22 mouse cellular contexts compared by ENCODE assay signal in genomic region chr4:55609214-55609613, GRCm38 (mm10).
DNase-seq lines count a peak whose midpoint lies in the region; ATAC-seq and TF ChIP-seq lines count a peak whose summit lies in the region.
"Had no signal": no experiment of that assay in that cellular context is flagged by ENCODE, and none has a peak within 500 bp of the region (broad histone marks: within the 10 kb centered on the region; RNA-seq: fewer than 3 reads in every experiment).

No protein-coding gene starts in this region.

- H3K27me3 ChIP-seq in intestine, embryonic 14.5 days (replicated peaks; ENCODE audit: control insufficient read depth, insufficient read depth, low read length) = no peaks in the 10 kb centered on the region
- no peaks in the 10 kb centered on the region for H3K27me3 ChIP-seq in intestine, embryonic 15.5 days (replicated peaks)
- H3K27me3 ChIP-seq in intestine, postnatal 0 days (replicated peaks; ENCODE audit: control insufficient read depth, insufficient read depth, low read length) = 0 out of 2 replicates have a peak, but pooled peaks cover 2% of the 10 kb centered on the region
- H3K27me3 ChIP-seq in stomach, embryonic 16.5 days (ENCODE audit: control insufficient read depth, insufficient read depth, low read length) = no peaks in the 10 kb centered on the region
- H3K27me3 ChIP-seq in forebrain, embryonic 14.5 days (replicated peaks; ENCODE audit: control insufficient read depth, insufficient read depth, low read length) = no peaks in the 10 kb centered on the region
- H3K27me3 ChIP-seq: embryonic facial prominence, embryonic 12.5 days; forebrain, embryonic 12.5 days; forebrain, embryonic 15.5 days had no signal

- DNase-seq in intestine, embryonic 14.5 days (ENCODE audit: low spot score) = no peak
- DNase-seq in forebrain, embryonic 14.5 days (ENCODE audit: low spot score) = no peak
- no peak for DNase-seq in adrenal gland, postnatal 36 days
- DNase-seq: adrenal gland, adult 2 months; adrenal gland, postnatal 10 days; adrenal gland, postnatal 25 days; cerebellum, adult 11-12 months; cerebellum, adult 2 months; cerebellum, adult 9-10 months; cerebellum, postnatal 10 days; cerebellum, postnatal 25 days; forebrain, postnatal 0 days had no signal

- 78% methylated on average over 5 of the region's 5 CpGs for WGBS in intestine, embryonic 14.5 days
- WGBS in intestine, embryonic 15.5 days = 58% methylated on average over 5 of the region's 5 CpGs
- WGBS in intestine, postnatal 0 days = 36% methylated on average over 5 of the region's 5 CpGs
- 84% methylated on average over 5 of the region's 5 CpGs for WGBS in stomach, embryonic 16.5 days
- 85% methylated on average over 5 of the region's 5 CpGs for WGBS in forebrain, embryonic 14.5 days

- no peak overlapping the region for H3K4me3 ChIP-seq in intestine, embryonic 14.5 days (ENCODE audit: low read depth, low read length)
- H3K4me3 ChIP-seq in intestine, embryonic 15.5 days (replicated peaks) = no peak overlapping the region
- no peak overlapping the region for H3K4me3 ChIP-seq in intestine, postnatal 0 days (ENCODE audit: low read depth, low read length)
- H3K4me3 ChIP-seq in stomach, embryonic 16.5 days (replicated peaks; ENCODE audit: low read length) = no peak overlapping the region
- no peak overlapping the region for H3K4me3 ChIP-seq in forebrain, embryonic 14.5 days (ENCODE audit: low read depth, low read length)
- H3K4me3 ChIP-seq: embryonic facial prominence, embryonic 10.5 days; embryonic facial prominence, embryonic 12.5 days; erythroblast, embryonic 14.5 days; forebrain, embryonic 10.5 days; forebrain, embryonic 12.5 days; forebrain, embryonic 15.5 days had no signal

- TF ChIP-seq CTCF in intestine, postnatal 0 days (IDR thresholded peaks at IDR 0.05; ENCODE audit: low read depth) = no peak

- H3K36me3 ChIP-seq in intestine, embryonic 14.5 days (ENCODE audit: control insufficient read depth, insufficient read depth, low read length) = no peaks in the 10 kb centered on the region
- H3K36me3 ChIP-seq in intestine, embryonic 15.5 days = no peaks in the 10 kb centered on the region
- no peaks in the 10 kb centered on the region for H3K36me3 ChIP-seq in intestine, postnatal 0 days (ENCODE audit: control insufficient read depth, insufficient read depth)
- no peaks in the 10 kb centered on the region for H3K36me3 ChIP-seq in stomach, embryonic 16.5 days (ENCODE audit: control insufficient read depth, insufficient read depth, low read length)
- H3K36me3 ChIP-seq in forebrain, embryonic 14.5 days (ENCODE audit: control insufficient read depth, insufficient read depth, low read length) = no peaks in the 10 kb centered on the region
- H3K36me3 ChIP-seq: embryonic facial prominence, embryonic 10.5 days; embryonic facial prominence, embryonic 12.5 days; forebrain, embryonic 10.5 days; forebrain, embryonic 12.5 days; forebrain, embryonic 15.5 days had no signal

- no peak overlapping the region for H3K4me2 ChIP-seq in intestine, embryonic 14.5 days (ENCODE audit: low read length)
- no peak overlapping the region for H3K4me2 ChIP-seq in intestine, embryonic 15.5 days (replicated peaks)
- no peak overlapping the region for H3K4me2 ChIP-seq in intestine, postnatal 0 days (replicated peaks; ENCODE audit: low read depth)
- H3K4me2 ChIP-seq in stomach, embryonic 16.5 days (ENCODE audit: low read depth, low read length) = no peak overlapping the region
- no peak overlapping the region for H3K4me2 ChIP-seq in forebrain, embryonic 14.5 days (ENCODE audit: low read length)
- H3K4me2 ChIP-seq: embryonic facial prominence, embryonic 12.5 days; forebrain, embryonic 12.5 days; forebrain, embryonic 15.5 days had no signal

- no peak overlapping the region for H3K27ac ChIP-seq in intestine, embryonic 14.5 days (ENCODE audit: low read depth)
- no peak overlapping the region for H3K27ac ChIP-seq in intestine, embryonic 15.5 days
- H3K27ac ChIP-seq in intestine, postnatal 0 days (ENCODE audit: low read depth, low read length) = no peak overlapping the region
- H3K27ac ChIP-seq in stomach, embryonic 16.5 days (ENCODE audit: low read length) = no peak overlapping the region
- H3K27ac ChIP-seq in forebrain, embryonic 14.5 days (ENCODE audit: low read depth, low read length) = no peak overlapping the region
- H3K27ac ChIP-seq: embryonic facial prominence, embryonic 10.5 days; embryonic facial prominence, embryonic 12.5 days; forebrain, embryonic 10.5 days; forebrain, embryonic 12.5 days; forebrain, embryonic 15.5 days had no signal

- H3K4me1 ChIP-seq in intestine, embryonic 14.5 days (replicated peaks; ENCODE audit: control insufficient read depth, insufficient read depth, low read length) = no peaks in the 10 kb centered on the region
- H3K4me1 ChIP-seq in intestine, embryonic 15.5 days (replicated peaks) = peaks cover 4% of the 10 kb centered on the region; the same call in 1 of the 2 replicates
- H3K4me1 ChIP-seq in intestine, postnatal 0 days (replicated peaks; ENCODE audit: control insufficient read depth, insufficient read depth, low read length) = 0 out of 2 replicates have a peak, but pooled peaks cover 4% of the 10 kb centered on the region
- 0 out of 2 replicates have a peak, but pooled peaks cover 3% of the 10 kb centered on the region for H3K4me1 ChIP-seq in stomach, embryonic 16.5 days (ENCODE audit: control insufficient read depth, insufficient read depth, low read length)
- no peaks in the 10 kb centered on the region for H3K4me1 ChIP-seq in forebrain, embryonic 14.5 days (ENCODE audit: control insufficient read depth, insufficient read depth, low read length)
- H3K4me1 ChIP-seq: embryonic facial prominence, embryonic 10.5 days; embryonic facial prominence, embryonic 12.5 days; forebrain, embryonic 10.5 days; forebrain, embryonic 12.5 days had no signal

- no peaks in the 10 kb centered on the region for H3K9me3 ChIP-seq in intestine, embryonic 14.5 days (ENCODE audit: control insufficient read depth, low read length)
- no peaks in the 10 kb centered on the region for H3K9me3 ChIP-seq in intestine, embryonic 15.5 days
- H3K9me3 ChIP-seq in intestine, postnatal 0 days (ENCODE audit: control insufficient read depth) = no peaks in the 10 kb centered on the region
- H3K9me3 ChIP-seq in stomach, embryonic 16.5 days (replicated peaks; ENCODE audit: control insufficient read depth, low read length) = no peaks in the 10 kb centered on the region
- no peaks in the 10 kb centered on the region for H3K9me3 ChIP-seq in forebrain, embryonic 14.5 days (replicated peaks; ENCODE audit: control insufficient read depth, low read length)
- H3K9me3 ChIP-seq: embryonic facial prominence, embryonic 10.5 days; embryonic facial prominence, embryonic 12.5 days; forebrain, embryonic 10.5 days; forebrain, embryonic 12.5 days; forebrain, embryonic 15.5 days had no signal

- H3K9ac ChIP-seq in intestine, embryonic 14.5 days (ENCODE audit: low read length) = no peak overlapping the region
- H3K9ac ChIP-seq in intestine, embryonic 15.5 days = no peak overlapping the region
- no peak overlapping the region for H3K9ac ChIP-seq in intestine, postnatal 0 days (ENCODE audit: low read depth, low read length)
- H3K9ac ChIP-seq in stomach, embryonic 16.5 days (ENCODE audit: low read length) = no peak overlapping the region
- no peak overlapping the region for H3K9ac ChIP-seq in forebrain, embryonic 14.5 days (ENCODE audit: low read length)
- H3K9ac ChIP-seq: embryonic facial prominence, embryonic 12.5 days; forebrain, embryonic 12.5 days; forebrain, embryonic 15.5 days; forebrain, postnatal 0 days had no signal

- peak; percentile 52; the same call in 1 of the 2 replicates for ATAC-seq in intestine, embryonic 14.5 days (replicated peaks; ENCODE audit: low FRiP score, low TSS enrichment, low read depth)
- peak; percentile 52 for ATAC-seq in intestine, embryonic 15.5 days
- peak; percentile 32 for ATAC-seq in intestine, postnatal 0 days
- peak; percentile 34; the same call in 1 of the 2 replicates for ATAC-seq in stomach, embryonic 16.5 days (ENCODE audit: insufficient read depth, low FRiP score)
- ATAC-seq in forebrain, embryonic 14.5 days = no peak
- no peak for ATAC-seq in frontal cortex, adult (ENCODE audit: low TSS enrichment)
- ATAC-seq: forebrain, embryonic 15.5 days; forebrain, postnatal 0 days had no signal

Comparison
In these comparisons a context has a peak if more than half of its experiments do, and no peak if none do; other contexts are left out.
1. ATAC-seq: peak in intestine, embryonic 14.5 days (single experiment), intestine, embryonic 15.5 days (single experiment), intestine, postnatal 0 days (single experiment) and stomach, embryonic 16.5 days (single experiment); none in forebrain, embryonic 14.5 days (single experiment) and frontal cortex, adult (single experiment).